Mouse (Mus musculus): ENCODE measurements at regions not wholly inside any gene's neighbourhood (a gene's known extent, or its start where the extent isn't known, plus 50 kb on each side); places are given as distances from the start of the nearest gene placed in this dataset.

GRCm38 (mm10) chr12:25315969-25316368 is 219.0 kb upstream of the Id2 start:
- TF ChIP-seq CHD2 (IDR thresholded peaks at IDR 0.05; ENCODE audit: low read depth, low read length) = no peak
- TF ChIP-seq ZC3H11A (IDR thresholded peaks at IDR 0.05; ENCODE audit: borderline replicate concordance, low read depth, low read length) = no peak
- TF ChIP-seq ZNF384 (IDR thresholded peaks at IDR 0.05; ENCODE audit: low read depth, low read length) = no peak
